Mouse (Mus musculus): Measurements from ENCODE around the gene Fh1. TPM values are rescaled to one million over a fixed set of nuclear protein-coding genes. Genes with fewer than 3 reads are reported as not detected.

Fh1 gene
- total RNA-seq, 2 experiments from 2014 or later = 241 to 256 TPM

DNA sequence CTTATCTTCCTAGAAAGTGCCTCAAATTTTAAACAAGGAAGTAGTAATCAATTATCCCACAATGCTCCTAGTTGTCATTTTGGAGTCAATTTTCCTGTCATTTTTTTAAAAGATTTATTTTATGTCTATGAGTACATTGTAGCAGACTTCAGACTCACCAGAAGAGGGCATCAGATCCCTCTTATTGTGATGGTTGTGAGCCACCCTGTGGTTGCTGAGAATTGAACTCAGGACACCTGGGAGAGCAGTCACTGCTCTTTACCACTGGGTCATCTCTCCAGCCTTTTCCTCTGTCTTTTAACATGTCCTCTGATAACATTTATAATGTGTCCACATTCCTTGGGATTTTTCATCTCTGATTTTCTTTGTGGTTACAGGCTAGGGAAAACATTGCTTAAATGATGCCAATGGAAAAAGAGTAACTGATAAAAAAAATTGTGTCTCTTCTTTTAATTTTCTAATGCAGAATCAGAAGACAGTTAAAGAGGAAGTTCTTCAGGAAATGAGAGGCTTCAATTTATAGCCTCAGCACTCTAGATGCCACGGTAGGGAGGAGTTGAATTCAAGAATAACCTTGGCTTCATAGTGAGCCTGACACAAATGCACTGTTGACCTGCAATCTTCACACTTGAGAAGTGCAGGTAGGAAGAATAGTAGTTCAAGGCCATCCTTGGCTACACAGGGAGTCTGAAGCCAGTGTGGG lies 706 bp upstream of the Fh1 start:
- DNase-seq (ENCODE audit: low spot score) = peak; percentile 15

- no peak for DNase-seq (ENCODE audit: low spot score)
These were observed 1.8 kb downstream of the Fh1 start for GRCm38 (mm10) chr1:175623656-175624055.

- DNase-seq (ENCODE audit: low spot score) = peak; percentile 7
These were observed 5.5 kb downstream of the Fh1 start, which contains the start of gene Kmo for GRCm38 (mm10) chr1:175619814-175620431. TSS of gene Kmo (plus strand) at chr1:175620381.

DNA sequence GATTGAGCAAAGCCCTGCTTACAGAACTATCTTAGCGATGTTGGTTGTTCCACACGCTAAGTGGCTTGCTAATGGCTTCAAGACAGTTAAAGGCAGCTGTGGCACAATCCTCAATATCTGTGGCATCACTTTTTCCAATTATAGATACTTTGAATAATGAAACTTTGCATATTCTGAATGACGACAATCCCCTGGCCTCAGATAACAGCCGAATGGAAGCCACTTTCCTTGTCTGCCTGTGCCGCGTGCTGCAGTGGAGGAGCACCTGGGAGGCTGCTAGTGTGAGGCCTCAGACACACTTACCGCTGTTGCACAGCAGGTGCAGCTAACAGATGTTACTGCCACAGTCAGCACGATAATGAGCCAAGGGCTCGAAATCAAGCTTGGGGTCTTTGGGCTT lies 10.4 kb downstream of the Fh1 start:
- no peak for DNase-seq (ENCODE audit: low spot score)

GRCm38 (mm10) chr1:175608708-175609107 lies 16.7 kb downstream of the Fh1 start:
- no peak for DNase-seq (ENCODE audit: low spot score)

- no peak for DNase-seq (ENCODE audit: low spot score)
These were observed 17.4 kb downstream of the Fh1 start for GRCm38 (mm10) chr1:175607838-175608585.

GRCm38 (mm10) chr1:175607308-175607707 lies 18.1 kb downstream of the Fh1 start:
- no peak for DNase-seq (ENCODE audit: low spot score)

DNA sequence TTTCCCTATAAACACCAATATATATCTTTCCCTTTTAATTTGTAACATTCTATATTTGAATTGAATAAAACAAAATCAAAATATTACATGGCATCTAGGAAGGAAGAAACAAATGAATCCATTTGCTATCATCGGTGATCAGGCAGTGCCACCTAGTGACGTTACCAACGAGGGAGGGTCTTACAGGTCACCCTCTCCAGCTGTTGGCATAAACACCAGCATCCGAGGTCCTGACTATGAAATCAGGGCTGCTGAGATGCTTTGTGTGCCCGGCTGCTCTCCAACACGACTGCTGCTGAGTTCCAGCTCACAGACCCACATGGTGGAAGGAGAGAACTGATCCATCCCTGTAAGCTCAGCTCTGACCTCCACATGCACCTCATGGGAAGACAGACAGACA lies 22.0 kb downstream of the Fh1 start:
- no peak for DNase-seq (ENCODE audit: low spot score)

DNA sequence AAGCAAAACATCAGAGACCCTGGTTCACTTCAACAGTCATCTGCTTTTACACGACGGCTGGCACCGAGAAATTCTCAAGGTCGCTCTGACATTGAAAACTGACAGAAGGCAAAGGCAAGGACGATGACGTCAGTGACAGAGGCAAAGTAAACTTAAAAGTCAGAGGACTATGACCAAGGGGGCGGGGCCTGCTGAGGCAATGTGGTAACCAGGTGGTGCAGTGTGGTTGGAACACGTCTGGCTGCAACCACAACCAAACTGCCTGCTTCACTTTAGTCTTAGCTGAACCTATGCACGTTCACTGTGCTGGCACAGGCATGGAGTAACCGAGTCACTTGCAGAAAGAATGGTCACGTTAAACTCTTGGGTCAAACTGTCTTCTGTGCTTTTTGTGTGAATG lies 23.2 kb downstream of the Fh1 start:
- no peak for DNase-seq (ENCODE audit: low spot score)

DNA sequence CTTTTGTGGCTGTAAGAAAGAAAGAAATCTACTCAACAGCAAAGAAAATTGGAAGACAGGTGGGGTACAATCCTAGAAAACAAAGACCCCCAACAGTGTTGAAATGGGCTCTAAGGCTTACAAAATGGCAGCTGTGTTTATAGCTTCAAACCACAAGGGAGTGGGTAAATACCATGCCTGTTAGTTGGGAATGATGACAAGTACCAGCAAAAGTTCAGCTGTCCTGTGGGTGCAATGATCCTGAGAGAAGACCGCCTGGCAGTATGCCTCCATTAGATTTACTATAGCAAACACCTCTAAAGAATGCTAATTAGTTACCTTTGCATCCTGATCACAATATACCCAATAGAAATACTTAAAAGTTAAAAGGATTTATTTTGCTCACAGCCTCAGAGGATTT lies 32.6 kb downstream of the Fh1 start:
- DNase-seq (ENCODE audit: low spot score) = no peak

DNA sequence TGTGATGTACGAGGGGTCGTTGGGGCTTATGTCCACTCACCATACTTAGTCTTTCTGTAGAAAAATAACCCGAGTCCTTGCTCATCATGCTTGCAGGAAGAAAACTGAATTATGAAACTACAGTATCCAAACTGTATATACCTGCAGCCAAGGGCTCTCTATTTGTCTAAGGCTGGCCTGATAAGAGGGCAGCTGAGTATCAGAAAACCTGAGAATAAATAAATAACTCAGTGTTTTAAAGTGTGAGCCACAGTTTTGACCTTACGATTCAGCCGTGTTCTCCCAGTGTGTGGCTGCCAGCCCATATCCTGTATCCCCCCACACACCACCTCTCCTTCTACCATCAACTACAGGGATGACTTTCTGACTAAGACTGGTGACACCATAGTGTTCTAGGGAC lies 38.8 kb downstream of the Fh1 start:
- no peak for DNase-seq (ENCODE audit: low spot score)

- DNase-seq (ENCODE audit: low spot score) = no peak
These were observed 40.2 kb downstream of the Fh1 start for GRCm38 (mm10) chr1:175585267-175585666.

GRCm38 (mm10) chr1:175582799-175583198 lies 42.6 kb downstream of the Fh1 start:
- DNase-seq (ENCODE audit: low spot score) = no peak

DNA sequence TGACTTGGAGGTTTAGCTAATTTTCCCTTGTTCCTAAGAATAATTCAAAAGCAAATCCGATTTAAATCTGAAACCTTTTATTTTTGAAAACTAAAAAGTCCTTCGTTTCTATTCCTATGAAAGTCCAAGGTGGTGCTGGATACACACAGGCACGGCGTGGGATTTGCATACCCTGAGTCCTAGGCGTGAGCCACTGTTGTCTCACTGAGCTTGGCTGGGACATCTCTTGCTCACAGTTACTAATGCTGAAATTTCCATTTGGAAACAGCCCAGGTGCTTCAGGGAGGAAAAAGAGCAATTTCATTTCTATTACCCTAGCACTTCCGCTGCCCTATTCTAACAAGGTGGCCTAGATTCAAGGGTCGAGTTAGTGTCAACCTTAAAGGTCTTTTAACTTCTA lies 45.1 kb downstream of the Fh1 start:
- DNase-seq (ENCODE audit: low spot score) = no peak

DNA sequence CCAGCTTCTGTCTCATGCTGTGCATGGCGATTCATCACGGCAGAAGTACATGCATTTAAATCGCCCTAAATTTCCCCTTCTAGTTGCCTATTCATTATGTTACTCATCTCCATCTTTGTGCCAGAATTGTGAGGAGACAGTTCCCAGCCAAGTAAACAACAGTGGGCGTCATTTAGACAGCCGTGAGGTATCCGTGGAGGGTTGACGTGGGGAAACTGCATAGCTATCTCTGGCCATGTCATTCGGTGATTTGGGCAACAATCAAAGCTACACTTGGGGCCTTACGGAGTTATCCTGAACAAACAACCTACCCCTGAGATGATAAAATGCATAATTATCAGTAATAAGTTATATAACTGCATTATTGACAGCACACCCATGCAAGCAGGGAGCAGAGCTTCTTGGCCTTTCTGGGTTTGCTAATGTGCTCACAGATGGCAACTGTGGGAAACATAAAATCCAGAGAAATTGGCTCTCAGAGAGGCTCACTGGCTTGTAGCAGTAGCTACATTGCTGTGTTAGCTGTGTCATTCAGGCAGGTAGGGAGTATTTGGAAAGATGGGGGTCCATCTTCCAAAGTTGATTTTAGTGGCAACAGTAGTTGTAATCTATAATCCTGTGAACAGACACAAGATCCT lies 45.7 kb downstream of the Fh1 start:
- no peak for DNase-seq (ENCODE audit: low spot score)

DNA sequence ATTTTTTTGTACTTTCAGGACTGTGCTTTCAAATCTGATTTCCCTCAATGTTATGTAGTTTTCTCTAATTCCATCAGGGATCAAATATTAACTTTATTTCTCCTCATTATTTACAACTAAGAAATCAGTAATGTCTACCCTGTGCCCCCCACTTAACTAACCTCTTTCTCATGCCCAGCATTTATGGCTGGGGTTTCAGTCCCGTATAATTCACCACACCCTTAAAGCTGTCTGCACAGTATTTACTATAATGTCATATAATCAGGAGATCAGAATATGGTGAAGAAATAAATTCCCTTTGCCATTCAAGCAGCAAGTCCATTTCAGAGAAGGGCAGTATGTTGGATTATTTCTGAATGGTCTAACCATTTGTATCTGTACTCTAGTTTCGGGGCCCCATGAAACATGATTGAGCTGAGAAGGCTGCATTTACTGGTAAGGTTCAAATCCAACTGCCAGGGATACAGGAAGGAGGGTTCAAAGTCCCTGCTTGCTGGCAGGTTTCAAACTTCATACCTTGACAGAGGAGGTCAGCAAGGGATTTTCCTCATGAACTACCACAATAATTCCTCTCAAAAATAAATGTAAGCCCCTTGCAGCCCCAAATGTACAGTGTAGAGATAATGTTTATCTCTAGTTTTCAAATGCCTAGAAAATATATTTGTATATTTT lies 46.9 kb downstream of the Fh1 start:
- no peak for DNase-seq (ENCODE audit: low spot score)

GRCm38 (mm10) chr1:175574129-175574528 lies 51.3 kb downstream of the Fh1 start:
- DNase-seq (ENCODE audit: low spot score) = no peak

DNA sequence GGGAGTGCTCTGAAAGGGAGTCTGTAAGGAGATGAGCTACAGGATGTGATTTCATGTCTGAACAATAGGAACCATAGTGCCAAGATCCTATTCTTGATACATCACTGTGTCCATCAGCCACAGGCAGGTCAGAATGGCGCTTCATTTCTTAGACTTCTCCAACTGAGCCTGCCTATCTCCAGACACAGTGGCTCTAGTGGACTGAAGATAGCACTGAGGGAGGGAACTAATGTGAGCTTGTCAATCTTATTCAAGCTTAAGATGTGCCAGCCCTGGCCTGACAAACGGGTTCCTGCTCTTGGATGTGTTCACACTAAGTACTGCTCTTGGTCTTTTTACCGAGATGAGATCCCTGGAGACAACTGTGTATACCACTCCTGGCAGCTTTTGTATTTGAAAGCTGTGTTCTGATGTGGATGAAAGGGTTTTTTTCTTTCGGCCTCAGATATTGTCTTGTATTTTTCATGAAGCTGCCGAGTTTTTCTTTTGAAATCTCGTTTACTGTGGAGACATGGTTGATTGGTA lies 59.8 kb downstream of the Fh1 start:
- DNase-seq (ENCODE audit: low spot score) = no peak

DNA sequence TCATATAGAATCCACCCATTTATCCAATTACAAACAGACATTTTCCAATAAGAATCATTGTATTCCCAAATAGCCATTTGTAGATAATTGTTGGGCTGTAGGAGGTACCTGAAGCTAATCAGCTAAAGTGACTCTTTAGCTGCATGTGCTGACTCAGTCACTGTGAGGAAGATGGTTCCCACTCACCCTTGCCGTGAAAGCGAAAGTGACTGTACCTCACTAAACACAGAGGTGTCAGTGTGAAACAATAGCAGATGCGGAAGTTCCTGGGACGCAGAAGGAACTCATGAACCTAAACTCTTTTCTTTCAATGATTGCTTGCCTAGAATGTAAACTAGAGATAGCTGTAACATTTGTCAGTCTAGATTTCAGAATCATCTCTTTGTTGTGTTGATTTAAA lies 61.1 kb downstream of the Fh1 start:
- no peak for DNase-seq (ENCODE audit: low spot score)

DNA sequence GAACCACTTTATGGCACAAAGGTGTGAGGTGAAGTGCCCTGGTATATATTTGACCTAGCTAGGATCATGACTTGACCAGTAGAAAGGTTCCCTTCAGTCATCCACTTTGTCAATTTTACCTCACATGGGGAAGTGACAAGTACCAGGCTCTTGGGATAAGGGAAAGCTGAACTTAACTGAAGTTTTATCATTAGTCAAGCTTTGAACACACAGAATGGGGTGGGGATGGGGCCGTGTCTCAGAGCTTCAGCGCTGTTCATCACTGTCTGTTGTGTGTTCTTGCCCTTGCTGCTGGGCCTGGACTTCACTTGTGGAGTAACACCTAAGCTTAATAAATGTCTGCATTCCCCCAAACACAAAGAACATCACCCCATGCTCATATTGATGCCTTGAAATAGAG lies 63.1 kb downstream of the Fh1 start:
- DNase-seq (ENCODE audit: low spot score) = no peak

DNA sequence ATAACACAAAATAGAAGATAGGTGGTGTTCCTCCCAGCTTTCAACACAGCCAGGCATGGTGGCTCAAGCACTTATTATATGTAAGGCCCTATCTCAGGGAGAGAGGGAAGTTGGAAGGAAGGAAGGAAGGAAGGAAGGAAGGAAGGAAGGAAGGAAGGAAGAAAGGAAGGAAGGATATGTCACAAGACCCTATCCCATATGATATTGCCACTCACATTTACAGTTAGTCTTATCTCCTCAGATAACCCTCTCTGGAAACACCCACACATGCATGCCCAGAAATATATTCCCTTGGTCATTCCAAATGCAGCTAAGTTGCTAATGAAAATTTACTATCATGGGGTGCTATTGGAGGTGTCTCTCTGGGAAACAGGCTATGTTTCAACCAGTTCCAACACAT lies 63.6 kb downstream of the Fh1 start:
- DNase-seq (ENCODE audit: low spot score) = no peak

Measured in gastrocnemius, adult 18-20 months (tissue).